Mouse (Mus musculus): ENCODE data around the gene Fam216a.
"Not testable (repeated sequence)": the region's sequence is repeated elsewhere in the genome, so short reads cannot be mapped to it uniquely, and the experiment has no call there.

The Fam216a gene

GRCm38 (mm10) chr5:122324608-122325431 is 47.3 kb downstream of the Fam216a start:
- no peak for DNase-seq (ENCODE audit: inconsistent ontology term)

DNA sequence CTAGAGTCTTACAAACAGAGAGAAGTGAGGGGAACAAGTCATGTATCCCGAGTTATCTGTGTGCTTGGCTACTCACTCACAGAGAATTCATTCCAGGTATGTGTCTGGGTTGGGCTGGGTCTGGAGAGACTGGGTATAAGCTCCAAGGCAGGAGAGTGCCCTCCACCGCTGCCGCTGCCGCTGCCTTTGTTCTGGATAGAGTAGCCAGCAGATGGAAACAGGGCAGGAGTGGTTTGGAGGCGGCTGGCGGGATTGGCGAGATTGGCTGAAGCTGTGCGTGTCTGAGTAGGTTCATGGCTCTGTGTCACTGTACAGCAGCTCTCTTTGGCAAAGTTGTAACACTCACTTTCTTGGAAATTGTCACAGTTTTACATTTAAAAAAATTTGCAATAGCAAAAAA is 48.6 kb downstream of the Fam216a start:
- no peak for DNase-seq (ENCODE audit: inconsistent ontology term)

DNA sequence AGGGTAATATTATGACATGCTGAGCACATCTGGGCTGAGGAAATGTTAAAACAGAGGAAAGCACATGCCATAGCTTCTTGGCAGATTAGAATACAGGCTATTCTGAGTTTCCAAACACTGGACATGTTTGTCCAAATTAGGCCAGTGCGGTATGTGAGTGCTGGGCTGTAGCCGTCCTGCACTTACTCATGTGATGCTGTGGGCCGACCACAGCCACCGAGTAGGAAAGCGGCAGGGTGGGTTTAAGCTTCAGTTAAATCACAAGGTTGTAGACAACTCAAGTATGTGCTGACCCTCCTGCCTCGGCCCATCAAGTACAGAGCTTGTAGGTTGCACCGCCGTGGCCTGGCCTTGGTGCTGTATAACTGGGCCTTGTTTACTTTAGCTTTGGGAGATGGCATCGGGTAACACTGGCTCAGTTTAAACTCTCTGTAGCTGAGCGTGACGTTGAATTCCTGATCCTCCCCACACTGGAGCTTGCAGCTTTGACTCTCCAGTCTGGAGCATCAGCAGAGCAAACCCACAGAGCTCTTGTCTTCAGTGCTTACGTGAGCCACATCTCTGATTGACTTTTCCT is 51.9 kb downstream of the Fam216a start:
- no peak for DNase-seq (ENCODE audit: inconsistent ontology term)

- DNase-seq (ENCODE audit: inconsistent ontology term): no peak
Measured at GRCm38 (mm10) chr5:122319474-122320204, 52.5 kb downstream of the Fam216a start.

DNA sequence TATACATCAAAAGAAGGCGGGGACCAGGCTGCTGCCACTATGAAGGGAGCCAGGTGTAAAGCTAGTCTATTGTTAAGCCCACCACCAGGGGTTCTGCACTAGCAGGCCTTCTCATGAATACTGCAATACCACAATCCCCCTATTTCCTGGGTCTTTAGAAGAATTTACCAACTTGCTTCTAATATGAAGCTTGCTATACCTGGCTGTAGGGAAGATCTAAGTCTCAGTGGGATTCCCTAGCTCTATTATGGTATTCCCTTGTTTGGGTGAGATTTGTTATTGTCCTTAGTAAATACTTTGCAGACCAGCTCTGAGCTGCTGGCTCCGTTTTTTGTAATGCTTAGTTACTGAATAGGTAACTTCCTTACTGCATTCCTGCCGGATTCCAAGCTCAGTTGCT is 53.2 kb downstream of the Fam216a start:
- DNase-seq (ENCODE audit: inconsistent ontology term): not testable (repeated sequence)

DNA sequence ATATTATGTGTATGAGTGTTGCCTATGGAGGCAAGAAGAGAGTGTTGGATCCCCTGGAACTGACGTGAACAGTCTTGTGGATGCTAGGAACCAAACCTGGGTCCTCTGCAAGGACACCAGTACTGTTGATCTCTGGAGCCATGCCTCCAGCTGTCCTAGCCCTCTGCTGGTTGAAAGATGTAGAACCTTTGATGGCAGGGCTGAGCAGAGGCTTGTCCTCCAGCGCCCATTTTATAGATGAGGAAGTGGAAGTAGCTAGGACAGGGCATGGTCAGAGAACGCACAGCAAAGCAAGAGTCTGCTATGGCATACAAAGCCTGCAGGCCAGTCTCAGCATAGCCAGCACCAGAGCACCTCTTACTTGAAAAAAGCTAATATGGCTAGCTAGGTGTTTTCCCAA is 54.1 kb downstream of the Fam216a start:
- no peak for DNase-seq (ENCODE audit: inconsistent ontology term)

DNA sequence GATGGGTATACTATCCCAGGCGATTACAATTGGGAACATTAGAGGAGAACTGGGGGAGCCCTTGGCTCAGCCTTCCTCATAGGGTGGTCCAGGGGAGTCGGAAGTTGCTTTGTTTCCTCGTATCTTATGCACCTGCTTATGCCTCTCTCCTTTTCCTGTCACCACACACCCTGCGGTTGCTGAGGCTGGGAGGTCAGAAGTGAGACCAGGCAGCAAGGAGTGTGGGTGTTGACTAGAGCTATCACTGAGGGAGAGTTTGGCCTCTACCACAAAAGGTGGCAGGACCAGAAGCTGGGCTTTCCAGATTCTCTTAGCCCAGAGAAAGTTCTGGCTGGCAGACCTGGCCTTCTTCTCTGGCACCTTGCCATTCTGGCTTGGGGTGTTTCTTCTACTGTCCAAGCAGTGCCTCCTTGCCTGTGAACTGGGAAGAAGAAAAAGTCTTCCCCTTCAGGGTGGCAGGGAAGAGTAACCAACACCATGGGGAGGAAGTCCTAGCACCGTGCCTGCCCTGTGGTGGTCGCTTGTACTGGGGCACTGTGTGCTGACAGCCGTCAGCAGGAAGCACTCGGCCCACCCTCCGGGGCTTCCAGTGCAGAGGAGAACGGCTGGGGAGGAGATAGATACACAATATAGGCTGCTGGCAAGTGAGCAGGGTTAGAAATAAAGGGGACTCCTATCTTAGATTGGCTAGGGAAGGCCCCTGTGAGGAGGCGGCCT is 54.7 kb downstream of the Fam216a start:
- DNase-seq (ENCODE audit: inconsistent ontology term): no peak

- DNase-seq (ENCODE audit: inconsistent ontology term): peak; percentile 84
Measured at GRCm38 (mm10) chr5:122314966-122315667, 57.0 kb downstream of the Fam216a start.
